Mouse (Mus musculus): ENCODE results near the gene Pcsk6.

Gene Pcsk6

DNA sequence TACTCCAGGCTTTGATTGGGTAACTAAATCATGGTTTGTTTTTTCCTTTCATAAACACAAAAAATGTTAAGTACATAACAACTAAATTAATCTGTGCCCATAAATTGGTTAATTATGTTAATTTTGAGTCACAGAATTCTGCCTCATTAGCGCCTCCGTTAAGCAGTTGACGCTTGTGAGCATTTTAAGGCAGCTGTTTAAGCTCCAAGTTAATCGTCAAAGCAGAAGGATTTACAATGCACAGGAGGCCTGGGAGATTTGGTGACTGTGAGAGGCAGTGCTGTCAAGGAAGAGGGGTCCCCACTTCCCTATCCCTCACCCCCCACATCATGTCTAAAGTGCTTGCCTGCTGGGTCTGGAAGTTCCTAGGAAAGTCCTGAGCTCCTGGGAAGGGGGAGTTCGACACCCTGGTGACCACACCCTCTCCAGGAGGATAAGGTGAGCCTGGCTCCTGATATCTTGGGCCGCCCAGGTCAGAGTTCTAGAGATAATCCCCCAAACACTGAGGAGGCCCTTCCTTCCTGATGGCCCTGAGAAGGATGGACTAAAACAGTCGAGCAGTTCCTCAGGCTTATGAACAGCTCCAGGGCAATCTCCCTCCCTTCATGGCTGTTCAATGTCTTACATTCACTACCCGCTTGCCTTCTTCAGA lies 83.9 kb downstream of the Pcsk6 start:
- CTCF ChIA-PET, result no interaction called here

DNA sequence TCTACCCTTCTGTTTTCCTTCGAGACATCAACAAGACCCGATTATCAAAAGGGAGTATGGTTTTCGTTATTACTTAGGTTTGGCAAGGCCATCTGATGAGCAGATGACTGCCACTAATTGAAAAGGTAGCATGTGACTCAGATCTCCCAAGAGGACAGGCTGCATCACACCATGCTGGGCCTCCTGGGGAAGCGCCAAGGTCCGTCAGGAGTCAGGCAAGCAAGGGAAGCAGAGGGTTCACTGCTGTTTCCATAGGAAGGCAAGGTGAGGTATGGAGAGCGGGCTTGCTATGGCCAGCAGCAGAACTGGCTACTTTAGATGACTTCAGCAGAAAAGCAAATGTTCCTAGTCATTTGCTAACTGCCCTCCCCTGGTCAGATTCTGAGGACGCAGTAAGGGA lies 84.9 kb downstream of the Pcsk6 start:
- CTCF ChIA-PET, result no interaction called here

DNA sequence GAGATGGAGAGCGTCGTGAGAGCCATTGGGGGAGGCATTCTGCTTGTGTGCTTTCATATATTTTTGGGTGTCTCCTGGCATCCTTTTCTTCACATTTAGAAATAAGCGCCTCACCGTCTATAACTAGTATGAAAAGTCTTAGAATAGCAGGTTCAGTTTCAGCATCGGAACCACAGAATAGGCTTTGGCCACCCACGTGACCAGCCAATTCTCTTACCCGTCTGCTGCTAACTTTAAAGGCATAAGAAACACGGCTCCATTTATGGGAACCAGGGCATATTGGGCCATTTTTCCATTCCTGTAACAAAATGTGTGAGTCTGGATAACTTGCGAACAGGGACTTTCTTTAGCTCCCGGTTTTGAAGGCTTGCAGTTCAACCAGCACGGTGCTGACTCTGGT lies 87.4 kb downstream of the Pcsk6 start:
- CTCF ChIA-PET, result no interaction called here

DNA sequence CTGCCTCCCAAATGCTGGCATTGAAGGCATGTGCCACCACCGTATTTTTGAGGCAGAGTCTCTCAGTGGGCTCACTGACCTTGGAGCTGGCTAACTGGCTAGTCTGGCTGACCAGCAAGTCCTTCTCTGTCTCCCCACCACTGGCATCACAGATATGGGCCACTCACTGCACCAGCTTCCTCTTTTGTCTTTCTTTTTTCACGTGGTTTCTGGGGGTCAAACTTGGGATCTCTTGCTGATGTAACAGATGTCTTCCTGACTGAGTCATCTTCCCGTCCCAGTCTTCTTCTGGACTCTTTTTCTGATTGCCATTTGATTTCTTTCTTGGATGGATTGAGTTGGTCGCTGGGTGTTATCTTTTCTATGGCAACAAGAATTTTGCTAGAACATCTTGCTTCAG lies 93.0 kb downstream of the Pcsk6 start:
- CTCF ChIA-PET, result no interaction called here

DNA sequence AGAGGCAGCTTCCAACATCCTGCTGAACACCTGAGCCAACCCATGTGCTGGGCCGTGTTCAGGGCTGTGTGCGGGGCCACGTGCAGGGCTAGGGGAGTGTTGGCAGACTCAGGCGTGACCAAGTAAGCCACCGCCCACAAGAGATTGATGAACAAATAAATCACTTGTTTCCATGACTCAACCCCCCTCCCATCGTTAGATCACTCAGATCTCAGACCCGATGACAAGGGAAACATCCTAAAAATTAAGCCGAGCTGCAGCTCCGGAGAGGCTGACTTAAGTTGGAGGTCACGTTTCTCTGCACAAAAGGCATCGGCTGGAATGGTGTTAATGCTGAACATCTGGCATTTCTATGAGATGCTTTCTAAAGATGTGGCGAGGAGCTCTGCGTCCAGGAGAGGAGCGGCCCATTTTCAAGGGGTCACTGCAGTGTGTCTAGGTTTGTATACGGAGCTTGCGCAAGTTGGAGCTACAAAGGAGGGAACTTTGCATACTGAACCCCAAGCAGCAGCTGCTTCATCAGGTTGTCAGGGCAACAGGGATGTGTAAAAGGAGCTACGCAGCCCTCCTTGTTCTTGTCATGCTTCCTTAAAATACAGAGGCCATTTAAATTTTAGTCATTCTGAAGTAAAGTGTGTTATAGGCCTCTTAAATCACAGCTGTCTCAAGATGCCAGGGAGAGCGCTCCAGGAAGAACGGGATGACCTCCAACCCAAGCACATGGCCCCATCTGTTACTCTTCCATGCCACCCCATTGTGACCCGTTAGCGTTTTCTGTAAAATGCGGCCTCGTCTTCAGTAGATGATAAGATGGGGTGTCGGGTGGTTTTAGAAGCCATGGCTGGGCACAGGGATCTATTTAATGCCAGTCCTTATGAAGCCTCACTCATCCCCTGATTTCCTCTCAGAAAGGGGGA lies 94.0 kb downstream of the Pcsk6 start:
- CTCF ChIA-PET, result no interaction called here

DNA sequence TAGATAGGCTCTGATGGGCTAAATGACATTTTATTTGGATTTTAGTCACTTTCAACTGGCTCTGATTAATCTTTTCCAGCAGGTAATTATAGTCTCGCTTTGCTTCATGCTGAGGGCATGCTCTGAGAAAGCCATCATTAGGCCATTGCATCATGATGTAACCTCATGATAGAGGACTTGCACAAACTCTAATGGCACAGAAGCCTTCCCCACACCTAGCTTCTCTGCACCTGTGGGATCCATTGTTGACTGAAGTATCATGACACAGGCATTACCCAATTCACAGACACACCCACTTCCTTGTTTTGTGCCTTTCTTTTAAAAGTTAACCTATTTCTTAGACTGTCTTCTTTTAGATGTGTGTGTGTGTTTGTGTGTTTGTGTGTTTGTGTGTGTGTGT lies 95.7 kb downstream of the Pcsk6 start:
- CTCF ChIA-PET, result no interaction called here

DNA sequence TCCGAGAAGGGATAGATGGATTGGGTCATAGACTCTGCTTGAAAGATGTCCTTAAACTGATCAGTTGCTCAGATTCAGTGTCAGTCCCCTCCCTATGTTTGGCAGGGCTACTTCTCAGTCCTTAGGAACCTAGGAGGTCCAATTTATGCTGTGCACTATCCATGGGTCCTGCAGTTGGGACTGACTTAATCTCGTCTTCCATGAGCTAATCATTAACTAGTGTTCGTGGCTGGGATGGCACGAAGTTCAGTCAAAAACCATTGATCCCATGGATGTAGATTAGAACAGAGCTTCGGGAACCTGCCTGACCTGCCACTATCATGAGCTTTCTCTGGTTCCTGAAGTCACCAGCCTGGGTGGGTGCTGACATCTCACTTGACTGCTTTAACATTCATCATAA lies 96.6 kb downstream of the Pcsk6 start:
- CTCF ChIA-PET, result no interaction called here

DNA sequence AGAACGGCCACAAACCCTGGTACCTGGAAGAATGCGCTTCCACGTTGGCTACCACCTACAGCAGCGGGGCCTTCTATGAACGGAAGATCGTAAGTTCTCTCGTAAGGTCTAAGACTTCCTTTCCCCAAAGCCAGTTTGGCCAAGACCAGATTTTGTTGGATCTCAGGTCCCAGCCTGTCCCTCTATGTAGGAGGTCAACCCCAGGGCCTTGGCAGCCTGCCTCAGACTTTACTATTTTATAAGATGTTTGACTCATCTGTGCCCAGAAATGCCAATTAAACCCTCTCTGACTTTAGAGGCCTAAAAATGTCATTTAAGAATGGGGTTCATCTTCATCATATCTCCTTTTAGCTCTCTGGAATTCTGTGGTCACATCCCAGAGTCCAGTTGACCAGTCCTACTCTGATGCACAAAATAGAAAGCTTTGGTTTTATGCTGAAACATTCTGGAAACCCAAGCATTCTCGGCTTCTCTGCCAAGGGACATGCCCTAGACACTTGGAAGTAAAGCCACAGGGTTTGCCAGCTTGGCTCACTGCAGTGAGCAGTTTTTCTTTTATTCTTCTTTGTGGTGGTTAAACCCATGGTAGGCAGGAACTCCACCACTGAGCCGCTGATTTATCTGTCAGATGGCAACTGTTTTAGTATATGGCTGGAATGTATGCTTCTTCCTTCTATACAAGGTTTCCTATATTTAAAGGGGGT lies 97.8 kb downstream of the Pcsk6 start:
- CTCF ChIA-PET, result no interaction called here

DNA sequence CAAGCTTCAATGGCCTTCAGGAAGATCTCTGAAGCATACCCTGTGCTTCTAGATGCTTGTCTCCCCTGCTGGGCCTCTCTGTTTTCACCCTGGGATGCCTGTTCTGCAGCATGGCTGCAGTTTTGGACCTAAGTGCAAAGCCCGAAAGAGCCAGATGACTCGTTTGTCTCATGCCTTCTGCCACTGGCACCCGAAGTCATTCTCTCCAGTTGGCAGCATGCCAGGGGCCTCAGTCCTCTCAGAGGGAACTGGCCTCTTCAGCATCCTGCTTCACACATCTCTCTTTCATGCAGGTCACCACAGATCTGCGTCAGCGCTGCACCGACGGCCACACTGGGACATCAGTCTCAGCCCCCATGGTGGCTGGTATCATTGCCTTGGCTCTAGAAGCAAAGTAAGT lies 101.1 kb downstream of the Pcsk6 start:
- CTCF ChIA-PET, result no interaction called here

DNA sequence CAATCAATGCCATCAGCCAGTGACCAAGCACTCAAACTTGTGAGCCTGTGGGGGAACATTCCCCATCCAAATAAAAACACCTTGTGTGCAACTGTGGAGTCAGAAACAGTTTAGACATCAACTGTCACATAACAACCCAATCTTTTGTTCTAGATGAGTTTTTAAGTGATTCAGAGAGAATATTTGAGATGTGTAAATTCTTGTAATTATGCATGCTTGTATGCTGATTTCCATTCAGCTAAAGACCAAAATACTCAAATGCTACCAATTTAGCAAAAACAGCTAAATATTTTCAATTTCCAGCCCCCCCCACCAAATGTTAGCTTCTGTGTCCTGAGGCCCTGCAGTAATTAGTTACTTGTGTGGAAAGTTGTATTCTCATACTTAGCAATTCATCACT lies 102.9 kb downstream of the Pcsk6 start:
- CTCF ChIA-PET, result no interaction called here

DNA sequence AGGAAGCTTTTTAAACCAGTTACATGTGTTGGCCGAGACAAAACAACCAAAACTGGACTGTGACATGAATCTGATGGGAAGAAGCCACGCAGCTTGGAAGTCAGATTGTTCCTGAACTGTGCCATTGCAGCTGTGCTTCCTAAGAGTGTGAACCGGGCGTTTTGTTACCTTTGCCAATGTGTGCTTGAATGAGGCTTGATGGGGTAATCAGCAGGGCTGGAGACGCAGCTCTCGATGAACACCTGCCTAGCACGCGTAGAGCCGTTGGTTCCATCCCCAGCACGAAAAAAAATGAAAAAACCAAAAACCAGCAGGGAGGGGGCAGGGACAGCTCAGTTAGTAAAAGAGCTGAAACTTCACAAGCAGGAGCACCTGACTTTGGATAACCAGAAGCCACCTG lies 109.8 kb downstream of the Pcsk6 start:
- CTCF ChIA-PET, result no interaction called here

DNA sequence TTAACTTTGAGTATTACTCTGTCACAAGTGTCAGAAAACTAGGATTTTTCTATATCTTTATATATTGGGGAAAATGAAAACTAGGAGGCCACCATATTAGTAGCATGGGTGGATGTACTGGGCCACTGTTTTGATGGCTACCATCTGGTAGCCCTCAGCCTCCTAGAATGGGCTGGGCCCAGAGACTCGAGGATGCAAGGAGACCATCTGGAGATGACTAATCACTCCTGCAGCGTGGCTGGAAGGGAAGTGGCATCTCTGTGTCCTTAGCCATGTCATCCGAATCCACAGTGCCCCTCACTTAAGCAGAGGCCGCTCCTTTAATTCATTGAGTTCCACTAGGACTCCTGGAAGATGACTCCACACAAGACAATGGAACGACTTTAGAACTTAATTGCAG lies 115.8 kb downstream of the Pcsk6 start:
- CTCF ChIA-PET, result no interaction called here

DNA sequence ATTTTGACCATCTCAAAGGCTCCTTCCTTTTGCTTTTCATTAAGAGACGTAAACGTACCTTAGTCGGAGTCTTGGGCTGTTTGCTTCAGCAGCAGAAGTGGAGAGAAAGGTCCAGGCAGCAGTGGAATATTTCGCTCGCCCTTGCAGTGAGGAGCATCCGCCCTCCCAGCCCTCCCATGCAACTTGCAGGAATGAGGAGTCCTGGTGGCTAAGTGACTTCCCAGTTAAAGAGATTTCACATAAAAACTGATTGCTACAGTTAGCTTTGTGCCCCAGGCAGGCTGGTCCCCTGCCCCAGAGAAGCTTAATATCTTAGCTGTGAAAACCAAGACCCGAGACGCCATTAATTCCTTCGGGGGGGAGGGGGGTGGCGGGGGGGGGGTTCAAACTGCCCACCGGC lies 116.4 kb downstream of the Pcsk6 start:
- CTCF ChIA-PET, result no interaction called here

DNA sequence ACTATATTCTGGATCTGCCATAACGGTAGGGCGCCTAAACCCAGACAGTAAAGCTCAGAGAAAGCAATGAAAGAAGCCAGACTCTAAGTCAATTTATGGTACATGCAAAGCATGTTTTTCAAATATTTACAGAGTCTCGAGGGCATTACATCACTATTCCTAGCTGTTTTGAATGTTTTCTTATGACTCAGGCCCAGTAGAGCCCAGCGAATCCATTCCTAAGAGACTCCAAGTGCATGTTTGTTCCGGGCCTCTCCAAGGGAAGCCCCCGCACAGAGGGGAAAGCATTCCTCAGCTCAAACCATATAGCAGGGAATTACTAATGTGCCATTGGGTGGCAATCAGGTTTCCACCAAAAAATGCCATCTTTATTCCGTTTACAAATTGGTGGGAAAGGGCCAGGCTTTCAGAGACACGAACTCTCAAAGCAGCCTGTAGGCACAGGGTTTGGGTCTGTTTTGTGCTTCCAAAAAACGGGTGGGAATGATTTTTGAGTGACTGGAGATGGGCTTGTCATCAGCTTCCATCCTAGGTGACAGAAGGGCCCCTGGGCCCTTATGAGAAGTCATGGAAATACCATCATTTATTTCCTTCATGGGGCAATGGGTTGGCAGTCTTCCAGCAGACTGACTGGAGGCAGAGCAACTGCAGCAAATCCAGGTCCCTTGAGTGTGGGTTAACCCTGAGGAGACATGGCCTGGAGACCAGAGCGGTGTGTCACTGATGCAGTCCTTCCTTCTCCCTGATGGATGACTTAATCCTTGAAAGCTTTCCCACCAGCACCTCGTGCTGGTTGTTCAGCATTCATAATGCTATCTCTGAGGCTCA lies 117.7 kb downstream of the Pcsk6 start:
- CTCF ChIA-PET, result no interaction called here

DNA sequence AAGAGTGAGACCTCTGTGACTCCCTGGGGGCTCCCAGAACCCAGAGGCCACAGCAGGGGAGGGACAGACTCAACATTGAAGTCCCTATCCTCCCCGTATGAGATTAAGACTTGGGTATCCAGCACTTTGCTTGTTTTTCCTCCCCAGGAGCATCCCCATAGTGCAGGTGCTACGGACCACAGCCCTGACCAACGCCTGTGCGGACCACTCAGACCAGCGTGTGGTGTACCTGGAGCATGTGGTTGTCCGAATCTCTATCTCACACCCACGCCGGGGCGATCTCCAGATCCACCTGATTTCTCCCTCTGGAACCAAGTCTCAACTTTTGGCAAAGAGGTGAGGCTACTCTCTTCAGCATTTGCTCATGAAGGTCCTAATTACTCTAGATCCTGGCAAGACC lies 118.5 kb downstream of the Pcsk6 start:
- CTCF ChIA-PET, result no interaction called here

DNA sequence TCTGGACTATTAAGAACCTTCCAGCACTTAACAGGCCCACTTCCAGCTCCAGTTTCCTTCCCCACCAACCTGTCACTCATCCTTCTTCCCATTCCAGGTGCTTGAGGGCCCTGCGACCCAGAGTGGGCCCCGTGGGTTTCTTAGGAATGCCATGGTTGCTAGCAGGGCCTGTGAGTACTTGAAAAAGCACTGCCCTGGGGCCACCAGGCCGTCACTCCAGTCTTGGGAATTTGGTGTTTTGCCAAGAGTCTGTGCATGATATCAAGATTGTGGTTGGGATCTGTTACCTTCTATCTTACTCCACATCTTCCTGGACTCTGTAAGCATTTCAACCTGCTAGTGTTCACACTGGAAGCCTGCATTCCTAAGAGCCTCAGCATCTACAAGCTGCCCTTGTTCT lies 120.5 kb downstream of the Pcsk6 start:
- CTCF ChIA-PET, result no interaction called here

DNA sequence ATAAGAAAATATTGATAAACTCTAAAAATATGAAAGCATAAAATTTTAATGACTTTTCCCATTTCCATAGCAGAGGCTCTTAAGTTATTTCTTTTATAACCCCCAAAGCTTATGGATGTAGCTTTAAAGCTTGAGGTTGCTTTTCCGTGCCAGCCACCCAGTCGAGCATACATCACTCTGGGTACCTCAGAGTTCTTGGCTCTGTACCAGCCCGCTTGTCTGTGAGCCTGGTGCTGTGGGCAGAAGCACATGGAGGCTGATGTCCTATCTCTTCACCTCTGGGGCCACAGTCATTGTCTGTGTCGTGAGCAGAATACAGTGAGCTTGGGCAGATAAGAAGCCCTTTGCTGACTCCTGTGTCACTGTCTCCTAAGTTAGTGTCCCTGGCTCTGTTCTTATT lies 126.7 kb downstream of the Pcsk6 start:
- CTCF ChIA-PET, result no interaction called here

DNA sequence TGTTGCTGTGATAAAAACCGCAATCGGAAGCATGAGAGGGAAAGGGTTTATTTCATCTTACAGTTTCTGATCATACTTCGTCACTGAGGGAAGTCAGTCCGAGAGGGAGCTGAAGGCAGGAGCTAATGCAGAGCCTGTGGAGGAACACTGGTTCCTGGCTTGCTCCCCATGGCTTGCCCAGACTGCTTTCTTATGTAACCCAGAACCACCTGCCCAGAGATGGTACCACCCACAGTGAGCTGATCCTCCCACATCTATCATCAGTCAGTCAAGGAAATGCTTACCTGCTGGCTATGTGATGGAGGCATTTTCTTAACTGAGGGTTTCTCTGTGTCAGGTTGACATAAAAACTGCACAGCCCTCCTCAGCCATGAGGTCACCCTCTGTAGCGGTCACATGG lies 127.2 kb downstream of the Pcsk6 start:
- CTCF ChIA-PET, result no interaction called here

DNA sequence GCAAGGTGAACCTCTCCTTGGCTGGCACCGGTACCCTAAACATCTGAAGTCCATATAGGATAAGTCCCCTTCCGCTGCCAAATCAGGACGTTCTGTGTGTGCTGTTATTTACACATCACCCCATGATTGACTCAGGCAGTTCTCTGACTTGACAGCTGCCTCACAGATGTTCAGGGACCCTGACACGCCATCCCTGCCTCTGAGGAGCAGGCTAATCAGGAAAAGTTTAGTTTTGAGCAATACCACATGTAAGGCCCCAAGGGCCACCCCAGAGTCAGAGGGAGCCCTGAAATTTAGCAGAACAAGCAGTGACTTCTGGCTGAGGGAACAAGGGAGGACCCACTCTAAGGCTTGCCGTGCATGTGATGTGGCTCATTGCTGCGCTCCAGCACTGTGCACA lies 130.8 kb downstream of the Pcsk6 start:
- CTCF ChIA-PET, result no interaction called here

DNA sequence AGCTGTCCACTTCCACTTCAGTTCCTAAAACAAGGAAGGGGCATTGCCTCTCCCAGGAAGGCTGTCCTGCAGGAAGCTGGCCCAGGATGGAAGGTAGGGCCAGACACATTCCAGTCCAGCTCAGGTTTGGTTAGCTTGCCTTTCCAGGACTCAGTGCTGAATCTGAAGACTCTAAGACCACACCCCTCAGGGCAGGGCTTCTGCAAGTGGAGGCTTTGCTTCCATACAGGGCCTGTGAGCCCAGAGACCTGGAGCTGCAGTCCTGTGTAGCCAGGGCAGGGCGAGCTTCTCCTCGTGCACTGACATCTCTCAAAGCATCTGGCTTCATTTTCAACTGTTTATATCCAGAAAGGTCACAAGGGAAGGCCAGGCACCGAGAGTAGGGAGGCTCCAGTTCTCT lies 131.9 kb downstream of the Pcsk6 start:
- CTCF ChIA-PET, result no interaction called here

DNA sequence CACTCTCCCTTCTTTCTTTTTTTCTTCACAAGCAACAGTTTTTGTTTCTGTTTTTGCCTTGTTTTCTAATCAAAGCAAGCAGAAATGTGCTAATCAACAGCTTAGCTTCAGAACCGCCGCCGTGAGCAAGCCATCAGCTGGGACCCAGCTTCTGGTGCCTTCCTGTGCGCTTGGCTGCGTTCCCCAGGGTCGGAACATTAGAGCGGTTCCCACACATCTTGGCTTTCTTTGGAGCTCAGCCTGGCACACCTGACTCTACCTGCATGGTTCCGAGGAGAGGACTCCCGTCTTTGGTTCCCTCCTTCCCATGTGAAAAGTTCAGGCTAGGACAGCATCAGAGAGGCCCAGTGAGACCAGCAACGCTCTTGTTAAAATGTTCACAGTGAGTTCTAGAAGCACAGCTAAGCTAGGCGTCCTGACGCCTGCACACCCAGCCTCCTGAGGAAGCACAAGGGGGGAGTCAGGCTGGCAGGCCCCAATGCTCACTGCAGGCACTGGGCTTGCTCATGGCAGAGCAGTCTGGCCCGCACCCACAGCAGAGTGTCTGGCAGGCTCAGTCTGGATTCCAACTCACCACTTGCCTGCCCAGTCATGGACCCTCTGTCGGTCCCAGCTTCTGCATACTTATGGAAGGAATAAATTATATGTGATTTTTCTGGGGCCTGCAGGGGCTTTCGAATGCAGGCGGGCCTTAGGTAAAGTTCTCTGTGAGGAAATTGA lies 139.7 kb downstream of the Pcsk6 start:
- CTCF ChIA-PET, result no interaction called here

DNA sequence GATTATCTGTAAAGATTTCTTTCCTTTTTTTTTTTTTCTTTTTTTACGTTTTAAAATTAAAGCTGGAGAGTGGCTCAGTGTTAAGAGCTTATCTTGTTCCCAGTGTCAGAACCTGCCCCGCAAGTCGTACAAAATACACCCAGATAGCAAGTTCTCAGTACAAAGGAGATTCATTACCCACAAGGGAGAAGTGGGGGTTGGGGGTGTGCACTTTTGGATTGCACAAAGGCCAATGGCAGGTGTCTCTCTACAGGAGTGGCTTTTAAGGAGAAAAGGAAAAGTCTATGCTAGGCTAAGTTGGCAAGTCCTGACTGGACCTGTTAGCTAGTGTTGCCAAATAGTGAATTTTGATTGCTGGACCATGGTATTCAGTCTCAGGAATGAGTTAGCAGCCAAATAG lies 140.3 kb downstream of the Pcsk6 start:
- CTCF ChIA-PET, result no interaction called here

Measured in spleen, embryonic (tissue).